Mouse (Mus musculus) heart, postnatal 36 days (tissue): Measurements from ENCODE around the gene Bicdl2. TPM values are rescaled to one million over a fixed set of nuclear protein-coding genes. Genes with fewer than 3 reads are reported as not detected.
A peak's percentile ranks its signal among the peaks of the same experiment; 100 is the strongest.

ENCODE experiments used
- DNase-seq, 2 experiments: peaks; one replicate each; pipeline ENCODE4 v3.0.0; 2021 to 2022
- intact Hi-C: fragments of 180-260 bp; cut with DNase I; formaldehyde crosslinking; loops from one replicate; pipeline ENCODE4 v1.15.1; 2025
- total RNA-seq, 2 experiments: library from RNA; stranded (reverse); gene quantifications; 2 replicates each; pipeline ENCODE4 v1.2.3; 2021

Bicdl2 gene
- total RNA-seq, 2 experiments from 2014 or later: not detected

DNA sequence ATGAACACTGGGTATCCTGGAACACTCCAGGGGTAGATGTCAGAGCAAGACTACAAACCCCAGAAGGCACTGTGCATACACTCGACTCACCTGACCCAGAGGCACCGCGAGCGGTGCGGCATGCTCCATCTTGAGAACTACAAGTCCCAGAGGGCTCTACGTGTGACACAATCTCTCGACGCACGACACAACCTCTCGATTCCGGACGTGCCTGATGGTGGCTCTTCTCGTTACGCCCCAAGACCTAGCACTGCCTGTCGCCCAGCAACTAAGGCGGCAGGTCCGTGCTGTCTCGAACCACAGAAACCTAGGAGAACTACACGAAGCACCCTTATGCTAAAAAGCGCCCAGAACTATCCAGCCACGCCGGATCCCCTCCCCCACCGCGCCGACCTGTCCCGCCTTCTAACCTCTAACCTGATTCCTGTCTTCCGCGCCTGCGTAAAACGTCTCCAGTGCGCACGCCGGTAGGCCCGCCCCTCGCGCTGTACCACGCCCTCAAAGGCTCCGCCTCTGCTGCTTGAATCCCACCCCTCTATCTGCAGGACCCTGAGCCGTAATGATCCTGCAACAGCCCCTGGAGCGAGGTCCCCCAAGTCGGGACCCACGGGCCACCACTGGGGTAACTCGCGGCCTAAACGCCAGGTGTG is 13.2 kb downstream of the Bicdl2 start, which contains the start of the genes Hcfc1r1 and Thoc6:
Gene Hcfc1r1 (plus strand): TSS at position 173 of the 650 bp plus-strand sequence.
Gene Thoc6 (minus strand): TSS at position 459 of the 650 bp plus-strand sequence.
- DNase-seq: peak; percentile 90 to 95
- intact Hi-C loops: no loop called here

DNA sequence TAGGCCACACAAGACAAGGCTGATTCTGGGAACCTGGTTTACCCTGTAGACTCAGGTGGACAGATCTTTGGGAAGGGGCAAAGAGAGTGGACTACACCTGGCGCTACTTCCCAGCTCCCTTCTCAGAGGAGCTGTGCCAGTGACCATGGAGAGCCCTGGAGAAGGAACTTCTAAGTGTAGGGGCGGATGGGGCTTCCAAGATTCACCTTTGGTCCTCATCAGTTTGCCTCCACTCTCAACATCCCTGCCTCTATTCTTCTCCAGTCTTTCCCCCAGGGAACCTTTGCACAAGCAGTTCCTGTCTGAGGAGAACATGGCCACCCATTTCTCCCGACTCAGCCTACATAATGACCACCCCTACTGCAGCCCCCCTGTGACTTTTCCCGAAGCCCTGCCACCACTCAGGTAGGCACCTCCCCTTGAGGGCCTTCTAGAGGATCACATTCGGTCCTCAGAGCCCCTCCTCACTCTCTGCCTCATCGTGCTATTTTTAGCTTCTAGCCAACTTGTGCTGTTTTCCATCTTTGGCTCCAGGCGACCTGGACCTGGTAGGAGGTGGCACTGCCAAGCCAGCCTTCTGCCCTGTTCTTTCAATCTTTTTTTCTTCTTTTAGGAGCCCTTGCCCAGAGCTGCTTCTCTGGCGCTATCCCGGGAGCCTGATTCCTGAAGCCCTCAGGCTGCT is 14.1 kb downstream of the Bicdl2 start:
- intact Hi-C loops: no loop called here
- peak; percentile 26 to 47 for DNase-seq

DNA sequence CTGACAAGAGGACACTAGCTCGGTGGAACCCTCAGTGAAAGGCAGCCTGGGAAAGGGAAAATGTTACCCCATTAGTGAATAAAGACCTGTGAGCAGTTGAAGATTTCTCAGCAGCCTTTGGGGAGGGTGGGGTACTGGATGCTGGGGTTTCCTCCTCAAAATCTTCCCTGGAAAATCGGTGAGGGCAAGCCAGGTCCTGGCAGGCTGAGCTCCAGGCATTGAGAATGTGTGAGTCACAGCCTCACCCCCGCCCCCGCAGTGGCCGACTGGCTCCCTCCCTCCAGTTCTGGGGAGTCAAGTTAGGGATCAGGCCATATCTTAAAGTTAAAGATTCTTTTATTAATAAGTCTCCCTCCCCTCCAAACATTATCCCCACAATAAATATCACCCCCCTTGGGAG is 14.8 kb downstream of the Bicdl2 start:
- peak; percentile 54 to 61 for DNase-seq
- intact Hi-C loops: no loop called here

DNA sequence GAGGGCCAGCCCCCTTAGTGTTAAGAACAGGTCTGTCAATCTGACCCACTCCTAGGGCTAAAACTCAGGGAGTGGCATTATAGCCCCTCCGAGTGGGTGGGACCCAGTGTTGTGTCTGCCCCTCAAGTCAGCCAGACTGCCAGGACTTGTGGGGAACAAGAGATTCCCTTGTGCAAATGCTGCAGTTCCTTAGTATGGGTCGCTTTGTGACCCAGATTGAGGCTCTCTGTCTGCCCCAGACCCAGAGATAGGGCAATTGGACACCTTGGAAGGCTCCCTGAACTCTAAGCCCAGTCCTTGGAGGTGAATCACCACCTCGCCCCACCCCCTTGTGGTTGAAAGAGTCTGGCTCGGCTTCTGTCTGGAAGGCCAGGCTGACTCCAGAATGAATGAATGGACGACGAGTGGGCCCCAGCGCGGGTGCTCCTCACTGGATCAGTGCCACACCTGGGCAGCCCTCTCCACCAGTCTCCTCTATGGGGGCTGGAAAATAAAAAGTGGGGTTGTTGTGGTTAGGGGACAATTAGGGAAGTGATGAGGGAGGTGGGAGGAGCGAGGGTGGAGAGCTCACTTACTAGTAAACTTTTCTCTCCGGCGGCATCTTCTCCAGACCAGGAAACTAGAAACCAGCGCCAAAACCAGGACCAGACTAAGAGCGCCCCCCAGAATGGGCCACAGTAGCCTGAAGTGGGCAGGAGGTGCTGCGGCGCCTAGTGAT is 15.4 kb downstream of the Bicdl2 start:
- peak; percentile 47 to 59 for DNase-seq
- intact Hi-C loops: no loop called here

DNA sequence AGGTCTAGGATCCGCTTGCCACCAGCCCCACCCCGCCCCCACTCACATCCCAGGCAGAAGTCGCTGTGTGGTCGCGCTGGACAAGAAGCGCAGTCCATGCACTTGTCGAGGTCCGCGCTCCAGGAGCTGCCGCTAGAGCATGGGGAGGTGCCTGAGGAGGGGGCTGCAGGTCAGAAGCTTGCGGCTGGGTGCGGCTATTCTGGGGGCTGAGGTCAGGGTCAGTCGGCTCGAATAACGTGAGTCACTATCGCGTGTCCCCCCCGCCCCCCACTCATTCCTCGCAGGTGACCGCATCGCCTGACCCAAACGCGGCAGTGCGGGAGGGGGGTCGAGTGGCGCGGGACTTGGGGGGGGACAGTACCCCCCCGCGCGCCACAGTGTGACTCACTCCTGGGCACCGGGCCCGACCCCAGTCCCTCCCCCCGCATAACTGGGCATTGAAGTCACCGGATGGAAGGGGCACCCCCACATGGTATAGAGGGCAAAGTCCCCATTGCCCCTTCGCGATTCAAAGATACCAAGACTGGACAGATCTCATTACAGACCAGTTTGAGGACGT is 16.2 kb downstream of the Bicdl2 start:
- DNase-seq: peak; percentile 60 to 72
- intact Hi-C loops: loop anchor here (1.0 kb wide), 1 partner anchor 24 kb away; no protein-coding TSS in a partner anchor

DNA sequence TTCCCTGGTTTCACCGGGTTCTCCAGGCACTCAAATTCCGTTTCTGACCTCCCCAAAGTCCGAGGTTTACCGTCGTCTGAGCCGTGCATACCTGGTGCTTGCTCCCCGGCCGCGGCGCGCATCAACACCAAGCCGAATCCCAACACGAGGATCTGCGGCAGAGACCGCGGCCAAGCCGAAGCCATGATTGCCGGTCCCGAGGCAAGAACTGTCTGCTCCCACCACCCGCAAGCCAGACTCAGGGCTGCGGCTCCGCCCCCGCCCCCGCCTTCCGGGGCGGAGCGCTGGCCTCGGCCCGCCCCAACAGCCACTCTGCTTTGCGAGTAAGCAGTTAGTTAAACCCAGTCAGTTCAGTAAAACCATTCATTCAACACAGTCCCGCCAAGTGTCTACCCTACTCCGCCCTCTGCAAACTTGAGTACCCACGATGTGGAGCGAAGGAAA is 17.0 kb downstream of the Bicdl2 start, which contains the start of gene Tnfrsf12a:
Gene Tnfrsf12a (minus strand): TSS at position 233 of the 444 bp plus-strand sequence.
- intact Hi-C loops: loop anchor here (1.0 kb wide), 1 partner anchor 23 kb away; no protein-coding TSS in a partner anchor
- peak; percentile 86 to 89 for DNase-seq

DNA sequence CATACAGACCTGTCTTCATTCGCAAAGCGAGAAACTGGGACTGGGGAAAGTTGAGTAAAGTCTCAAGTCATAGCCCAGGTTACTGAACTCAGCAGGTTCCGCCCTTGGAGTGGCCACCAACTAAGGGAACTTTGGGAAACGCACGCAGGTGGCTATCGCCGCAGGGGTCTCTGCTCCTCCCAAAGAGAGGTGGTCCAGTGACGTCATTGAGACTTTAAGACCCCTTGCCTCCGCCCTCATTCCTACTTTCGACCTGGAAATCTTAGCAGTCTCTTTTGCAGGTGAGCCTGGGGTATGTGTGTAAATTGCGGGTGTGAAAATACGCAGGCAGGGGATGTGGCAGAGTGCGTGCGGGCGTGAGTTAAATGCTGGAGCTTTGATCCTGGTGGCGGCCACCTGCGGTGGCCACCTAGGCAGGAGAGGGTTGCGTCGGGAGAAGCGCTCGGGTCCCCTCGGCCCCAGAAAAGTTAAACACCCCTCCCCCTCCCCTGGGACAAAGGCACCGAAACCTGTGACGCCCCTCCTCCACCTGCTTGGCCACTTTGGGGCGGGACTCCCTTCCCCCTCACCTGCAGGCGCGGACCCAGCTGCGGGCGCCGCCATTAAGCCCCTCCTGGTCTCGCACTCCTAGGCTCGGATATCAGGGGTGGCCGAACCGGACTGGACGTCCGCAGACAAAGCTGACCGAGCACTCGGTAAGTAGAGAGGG is 19.0 kb downstream of the Bicdl2 start, which contains the start of gene Cldn6:
Gene Cldn6 (plus strand): TSS at position 123 of the 709 bp plus-strand sequence.
- intact Hi-C loops: no loop called here
- DNase-seq: no peak

DNA sequence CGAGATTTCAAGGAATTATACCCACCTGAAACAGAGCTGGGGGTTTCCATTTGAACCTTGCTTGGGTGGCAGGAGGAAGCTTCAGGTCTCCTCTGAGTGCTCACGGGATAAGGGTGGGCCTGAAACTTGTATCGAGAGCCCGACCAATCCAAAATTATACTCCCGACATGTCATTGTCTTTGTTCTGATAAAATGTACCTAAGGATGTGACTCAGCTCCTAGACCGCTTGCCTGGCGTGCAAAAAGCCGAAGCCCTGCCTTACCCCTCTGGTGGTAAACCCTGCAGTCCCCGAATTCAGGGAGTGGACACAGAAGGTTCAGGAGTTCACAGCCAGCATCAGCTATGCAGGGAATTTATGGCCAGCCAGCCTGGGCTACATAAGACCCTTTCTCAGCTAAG is 20.0 kb downstream of the Bicdl2 start:
- DNase-seq: no peak

DNA sequence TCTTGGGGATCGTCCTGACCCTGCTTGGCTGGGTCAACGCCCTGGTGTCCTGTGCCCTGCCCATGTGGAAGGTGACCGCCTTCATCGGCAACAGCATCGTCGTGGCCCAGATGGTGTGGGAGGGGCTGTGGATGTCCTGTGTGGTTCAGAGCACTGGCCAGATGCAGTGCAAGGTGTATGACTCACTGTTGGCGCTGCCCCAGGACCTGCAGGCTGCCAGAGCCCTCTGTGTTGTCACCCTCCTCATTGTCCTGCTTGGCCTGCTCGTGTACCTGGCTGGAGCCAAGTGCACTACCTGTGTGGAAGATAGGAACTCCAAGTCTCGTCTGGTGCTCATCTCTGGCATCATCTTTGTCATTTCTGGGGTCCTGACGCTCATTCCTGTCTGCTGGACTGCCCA is 20.8 kb downstream of the Bicdl2 start:
- intact Hi-C loops: no loop called here
- no peak for DNase-seq

More for the DNA sequence above, 20.0 kb downstream of the Bicdl2 start:
- intact Hi-C loops: loop anchor here (1.0 kb wide), 1 partner anchor 17 kb away; no protein-coding TSS in a partner anchor

DNA sequence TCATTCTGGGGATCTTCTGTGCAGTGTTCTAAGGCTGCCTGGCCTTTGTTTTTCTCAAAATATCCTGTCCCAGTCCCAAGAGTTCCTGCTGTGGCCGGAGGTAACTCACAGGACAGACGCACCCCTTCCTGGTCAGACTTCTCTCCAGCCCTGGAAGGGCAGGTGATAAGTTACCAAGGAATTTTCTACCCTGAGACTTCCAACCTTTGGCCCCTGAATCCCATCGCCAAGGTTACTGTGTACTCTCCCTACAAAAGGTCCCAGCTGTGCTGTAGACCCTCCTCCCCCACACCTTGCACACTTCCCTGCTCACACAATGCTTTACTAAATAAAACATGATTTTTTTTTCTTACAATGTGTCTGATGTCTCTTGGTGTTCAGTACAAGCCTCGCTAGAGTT is 21.8 kb downstream of the Bicdl2 start:
- intact Hi-C loops: no loop called here
- no peak for DNase-seq

DNA sequence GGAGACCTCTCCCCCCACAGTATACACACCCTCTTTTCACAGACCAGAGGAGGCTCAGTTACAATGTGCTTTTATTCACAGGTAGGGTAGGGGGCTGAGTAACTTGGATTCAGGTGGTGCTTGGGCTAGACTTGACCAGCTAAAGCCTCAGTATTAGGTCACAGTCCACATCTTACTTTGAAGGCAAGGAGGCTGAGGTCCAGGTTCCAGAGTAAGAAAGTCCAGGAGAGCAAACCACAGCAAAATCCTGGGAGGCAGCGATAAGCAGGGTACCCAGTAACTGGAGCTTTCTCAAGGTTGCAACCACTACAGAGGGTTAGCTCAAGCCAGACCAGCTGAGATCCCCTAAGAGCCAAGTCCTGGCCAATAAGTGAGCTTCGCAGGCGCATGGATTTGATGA is 22.2 kb downstream of the Bicdl2 start:
- no peak for DNase-seq
- intact Hi-C loops: no loop called here

DNA sequence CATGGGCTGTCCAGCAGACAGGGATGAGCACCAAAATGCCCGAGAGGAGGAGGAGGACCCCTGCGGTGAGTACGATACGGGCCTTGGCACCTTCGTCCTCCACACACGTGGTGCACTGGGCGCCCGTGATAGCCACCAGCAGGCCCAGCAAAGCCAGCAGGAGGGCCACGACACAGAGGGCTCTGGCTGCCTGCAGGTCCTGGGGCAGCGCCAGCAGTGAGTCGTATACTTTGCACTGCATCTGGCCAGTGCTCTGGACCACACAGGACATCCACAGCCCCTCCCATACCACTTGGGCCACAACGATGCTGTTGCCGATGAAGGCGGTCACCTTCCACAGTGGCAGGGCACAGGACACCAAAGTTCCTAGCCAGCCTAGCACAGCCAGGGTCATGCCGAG is 22.9 kb downstream of the Bicdl2 start:
- no peak for DNase-seq
- intact Hi-C loops: no loop called here

DNA sequence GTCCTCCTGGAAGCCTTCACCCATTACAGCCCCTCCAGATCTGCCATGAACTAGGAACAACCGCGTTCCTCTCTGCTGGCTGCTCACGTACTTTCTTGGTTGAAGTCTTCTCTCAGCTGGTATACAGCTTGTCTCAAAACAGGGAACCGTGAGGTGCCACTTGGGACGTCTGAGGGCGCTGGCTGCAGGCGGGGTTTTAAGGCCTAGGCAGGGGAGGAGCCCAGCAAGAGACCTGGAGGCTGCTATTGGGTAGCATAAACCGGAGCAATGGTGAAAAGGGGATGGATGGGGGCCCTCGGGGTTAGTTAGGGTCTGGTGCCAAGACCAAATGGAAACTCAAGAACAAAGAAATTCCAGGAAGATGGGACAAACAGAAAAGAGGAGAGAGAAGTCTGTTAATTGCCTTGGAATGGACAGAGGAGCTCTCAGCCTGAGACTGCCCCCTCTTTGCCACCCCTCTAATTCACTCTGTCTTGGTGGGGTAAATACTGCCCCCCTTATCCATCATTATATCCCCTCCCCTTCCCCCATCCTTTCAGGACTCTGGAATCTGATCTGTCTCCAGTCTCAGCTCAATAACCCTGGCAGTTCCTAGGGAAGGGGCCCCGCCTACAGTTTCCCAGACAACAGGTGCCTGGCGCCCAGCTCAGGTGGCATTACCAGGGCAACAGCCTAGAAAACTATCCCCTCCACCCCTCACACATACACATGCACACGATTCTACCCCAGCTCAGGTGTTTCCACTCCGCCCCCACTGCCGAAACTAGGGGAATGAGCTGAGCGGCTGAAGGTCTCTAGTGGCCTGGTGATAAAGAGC is 23.8 kb downstream of the Bicdl2 start, which contains the start of gene Cldn9:
Gene Cldn9 (minus strand): TSS at position 171 of the 817 bp plus-strand sequence.
- DNase-seq: no peak
- intact Hi-C loops: no loop called here

DNA sequence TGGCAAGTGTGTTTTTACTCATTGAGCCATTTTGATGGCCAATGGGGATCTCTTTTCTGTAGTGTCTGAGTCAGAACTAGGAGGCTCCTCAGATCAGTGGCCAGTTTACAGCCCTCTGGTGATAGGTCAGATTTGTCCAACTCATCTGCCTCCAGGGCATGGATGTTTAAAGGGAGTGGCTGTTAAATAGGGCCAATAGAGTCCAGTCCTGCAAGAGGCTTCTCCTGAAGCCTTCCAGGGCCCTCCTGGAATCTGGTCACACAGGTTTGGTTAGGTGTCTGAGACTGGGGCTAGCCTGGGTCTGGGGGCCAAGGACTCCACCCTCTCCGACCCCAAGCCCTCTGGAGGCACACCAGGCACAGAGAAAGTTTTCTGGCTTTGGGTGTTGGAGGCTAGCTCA is 34.2 kb downstream of the Bicdl2 start:
- no peak for DNase-seq
- intact Hi-C loops: no loop called here

DNA sequence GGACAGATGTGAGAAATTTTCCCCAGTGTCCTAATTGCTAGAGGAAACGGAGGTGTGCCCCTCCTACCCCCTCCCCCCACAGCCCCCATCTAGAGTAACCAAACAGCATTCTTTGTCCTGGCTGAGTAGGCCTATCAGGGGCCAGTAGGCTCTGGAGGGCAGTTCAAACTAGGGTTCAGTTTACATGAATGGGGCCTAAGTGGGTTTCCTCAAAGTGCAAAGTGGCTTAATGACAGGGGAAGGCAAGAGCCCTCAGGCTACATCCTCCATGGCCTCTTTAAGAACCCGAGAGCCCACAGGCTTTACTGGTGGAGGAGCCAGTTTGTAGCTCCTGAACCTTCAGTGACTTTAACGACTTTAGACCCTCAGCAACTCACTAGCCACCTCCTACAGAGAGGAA is 35.5 kb downstream of the Bicdl2 start:
- intact Hi-C loops: no loop called here
- DNase-seq: no peak

DNA sequence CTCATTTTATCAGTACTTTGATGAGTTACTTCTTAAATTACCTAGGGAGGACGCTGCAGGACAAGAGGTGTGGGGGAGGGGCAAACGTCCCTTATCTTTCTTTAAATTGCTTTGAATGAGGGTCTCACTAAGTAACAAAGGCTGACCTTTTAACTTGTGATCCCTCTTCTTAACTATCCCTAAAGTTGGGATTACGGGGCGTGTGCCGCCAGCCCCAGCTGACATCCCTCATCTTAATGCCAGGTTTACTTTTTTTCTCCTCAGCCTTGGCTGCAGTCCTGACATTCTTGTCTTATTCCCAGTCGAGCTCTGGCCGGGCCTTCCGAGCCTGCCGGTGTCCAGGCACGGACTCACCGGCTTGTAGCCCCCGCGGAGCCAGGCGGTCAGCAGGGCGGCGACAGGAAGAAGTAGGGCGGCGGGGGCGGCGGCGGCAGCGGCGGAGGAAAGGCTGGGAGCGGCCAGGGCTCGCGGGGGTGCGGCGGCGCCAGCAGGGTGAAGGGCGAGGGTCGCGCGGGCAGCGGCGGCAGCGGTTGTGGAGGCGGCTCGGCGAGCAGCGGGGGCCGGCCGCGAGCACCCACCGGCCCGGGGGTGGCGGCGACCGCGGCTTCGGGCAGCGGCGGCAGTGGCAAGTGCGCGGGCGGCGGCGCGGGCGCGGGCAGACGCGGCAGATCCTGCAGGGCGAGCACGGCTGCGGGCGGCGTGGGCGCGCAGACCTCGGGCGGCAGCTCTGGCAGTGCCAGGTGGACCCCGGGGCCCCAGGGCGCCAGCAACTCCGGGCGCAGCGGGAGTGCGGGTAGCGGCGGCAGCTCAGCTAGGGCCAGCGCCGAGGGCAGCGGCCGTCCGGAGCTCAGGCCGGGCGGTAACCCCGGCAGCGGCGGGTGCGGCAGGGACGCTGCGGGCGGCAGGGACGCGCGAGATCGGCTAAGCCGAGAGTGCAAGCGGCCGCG is 39.1 kb downstream of the Bicdl2 start:
- intact Hi-C loops: loop anchor here (1.0 kb wide), 1 partner anchor 22 kb away; the partner anchor contains the start of gene Tnfrsf12a
- DNase-seq: peak; percentile 61 to 62

DNA sequence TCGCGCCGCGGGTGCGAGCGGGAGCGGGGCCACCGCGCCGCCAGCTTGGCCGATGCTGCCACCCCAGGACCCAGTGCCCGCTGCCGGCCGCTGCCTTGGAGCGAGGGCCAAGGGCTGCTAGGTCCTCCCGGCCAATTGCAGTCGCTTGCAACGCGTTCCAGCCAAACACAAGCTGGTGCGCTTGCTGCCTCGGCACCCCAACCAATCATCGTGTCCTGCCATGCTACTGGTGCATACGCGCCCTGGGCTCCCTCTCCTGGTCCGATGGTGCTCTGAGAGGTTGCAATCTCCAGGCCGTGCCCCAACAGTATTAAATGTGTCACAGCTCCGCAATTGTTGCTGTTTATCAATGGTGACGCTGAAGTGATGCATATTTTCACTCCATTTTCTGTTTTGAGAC is 39.8 kb downstream of the Bicdl2 start:
- DNase-seq: peak; percentile 83 to 84
- intact Hi-C loops: loop anchor here (1.0 kb wide), 1 partner anchor 23 kb away; the partner anchor contains the start of gene Tnfrsf12a

DNA sequence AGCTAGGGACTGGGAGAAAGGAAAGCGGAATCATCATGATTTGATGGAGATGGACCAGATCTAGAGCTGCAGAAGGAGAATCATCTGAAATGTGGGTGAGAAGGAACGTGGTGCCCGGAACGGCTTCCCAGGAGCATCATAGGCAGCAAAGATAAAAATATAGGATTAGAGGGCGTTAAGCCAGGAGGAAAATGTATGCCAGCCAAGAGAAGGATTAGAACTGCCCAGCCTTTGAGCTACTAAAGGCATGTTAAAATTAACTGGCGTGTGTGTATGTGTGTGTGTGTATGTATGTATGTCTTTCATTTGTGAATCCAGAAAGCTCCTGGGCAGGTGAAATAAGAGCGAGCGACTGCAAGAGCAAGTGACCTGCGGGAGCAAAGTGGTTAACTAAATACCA is 43.0 kb downstream of the Bicdl2 start:
- DNase-seq: no peak
- intact Hi-C loops: no loop called here
